Mouse (Mus musculus): ENCODE results near the gene Galnt7. TPM values are rescaled to one million over a fixed set of nuclear protein-coding genes. Genes with fewer than 3 reads are reported as not detected.

Galnt7 gene
- polyA plus RNA-seq, 1 experiment from 2014 or later = 10.6 TPM

DNA sequence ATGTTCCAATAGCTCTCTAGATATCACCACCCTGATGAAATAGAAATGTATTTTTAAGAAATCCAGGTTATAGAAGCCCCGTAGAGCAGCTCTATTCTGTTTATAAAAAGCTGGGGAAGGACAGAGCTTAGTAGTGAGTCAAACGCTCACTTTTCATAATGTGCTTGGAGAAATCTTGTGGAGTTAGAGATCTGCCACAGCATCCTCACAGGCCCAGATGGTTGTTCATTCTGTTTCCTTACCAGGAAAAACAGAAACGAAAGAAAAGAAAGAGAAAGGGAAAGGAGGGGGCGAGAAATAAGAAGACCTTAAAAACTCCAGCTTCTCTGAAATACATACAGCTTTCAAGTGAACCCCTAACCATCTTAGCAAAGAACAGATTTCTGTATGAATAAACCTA, 28.9 kb downstream of the Galnt7 start:
- H3K27me3 ChIP-seq = no peaks in the 10 kb centered on the region
- no peak overlapping the region for H3K4me2 ChIP-seq
- H3K9me3 ChIP-seq (replicated peaks) = no peaks in the 10 kb centered on the region
- no peak overlapping the region for H3K4me3 ChIP-seq
- no peak overlapping the region for H3K9ac ChIP-seq
- 0 out of 2 replicates have a peak, but pooled peaks cover 5% of the 10 kb centered on the region for H3K4me1 ChIP-seq
- no peak overlapping the region for H3K27ac ChIP-seq
- no peak for ATAC-seq
- 90% methylated on average over 4 of the region's 4 CpGs for WGBS
- H3K36me3 ChIP-seq (ENCODE audit: poor library complexity, severe bottlenecking) = no peaks in the 10 kb centered on the region

DNA sequence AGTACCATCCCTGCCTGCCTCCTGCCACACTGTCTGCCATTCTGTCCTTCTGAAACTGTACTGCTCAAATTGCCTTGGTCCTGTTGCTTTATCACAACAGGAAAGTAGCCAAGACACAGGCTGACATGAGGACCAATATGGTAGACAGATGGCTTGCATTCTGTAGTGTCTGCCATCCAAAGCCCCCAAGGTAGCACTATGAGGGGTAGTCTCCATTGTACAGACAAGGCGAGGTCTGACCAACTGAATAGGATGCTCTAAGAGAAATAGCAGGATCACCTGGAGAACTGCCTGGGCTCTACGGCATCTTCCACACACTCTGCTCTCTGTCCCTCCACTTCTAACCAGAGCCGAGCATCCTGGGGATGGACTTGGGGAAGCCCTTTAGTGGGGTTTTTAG, 29.8 kb downstream of the Galnt7 start:
- 94% methylated on average over 3 of the region's 3 CpGs for WGBS
- H3K27ac ChIP-seq = no peak overlapping the region
- H3K27me3 ChIP-seq = no peaks in the 10 kb centered on the region
- no peak for ATAC-seq
- no peaks in the 10 kb centered on the region for H3K36me3 ChIP-seq (ENCODE audit: poor library complexity, severe bottlenecking)
- H3K9me3 ChIP-seq (replicated peaks) = no peaks in the 10 kb centered on the region
- no peak overlapping the region for H3K4me2 ChIP-seq
- 0 out of 2 replicates have a peak, but pooled peaks cover 5% of the 10 kb centered on the region for H3K4me1 ChIP-seq
- H3K4me3 ChIP-seq = no peak overlapping the region
- H3K9ac ChIP-seq = no peak overlapping the region

DNA sequence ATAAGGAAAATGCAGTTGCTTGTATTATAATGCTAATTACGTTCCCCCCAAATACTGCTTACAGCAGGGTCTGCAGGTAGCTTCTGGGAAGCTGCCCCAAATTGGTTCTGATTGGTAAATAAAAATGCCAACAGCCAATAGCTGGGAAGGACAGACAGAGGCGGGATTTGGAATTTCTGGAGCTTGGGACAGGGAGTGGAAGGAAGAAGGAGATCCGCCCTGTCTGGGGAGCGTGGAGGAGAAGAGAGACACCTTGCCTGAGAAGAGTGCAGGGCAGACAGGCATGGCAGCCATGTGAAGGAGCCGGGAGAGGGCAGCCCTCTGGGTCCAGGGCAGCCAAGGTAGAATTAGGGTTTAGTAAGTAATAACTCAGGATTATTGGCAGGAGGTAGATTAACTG, 35.9 kb downstream of the Galnt7 start:
- Histone ChIP-seq H3K27ac (no peak overlapping the region), H3K36me3 (ENCODE audit: poor library complexity, severe bottlenecking) (no peaks in the 10 kb centered on the region), H3K4me3 (no peak overlapping the region), H3K9me3 (replicated peaks) (no peaks in the 10 kb centered on the region), H3K27me3 (no peaks in the 10 kb centered on the region), H3K4me1 (peaks cover 6% of the 10 kb centered on the region), H3K9ac (no peak overlapping the region), H3K4me2 (no peak overlapping the region)
- no peak for ATAC-seq
- WGBS = 45% methylated on average over 5 of the region's 5 CpGs

DNA sequence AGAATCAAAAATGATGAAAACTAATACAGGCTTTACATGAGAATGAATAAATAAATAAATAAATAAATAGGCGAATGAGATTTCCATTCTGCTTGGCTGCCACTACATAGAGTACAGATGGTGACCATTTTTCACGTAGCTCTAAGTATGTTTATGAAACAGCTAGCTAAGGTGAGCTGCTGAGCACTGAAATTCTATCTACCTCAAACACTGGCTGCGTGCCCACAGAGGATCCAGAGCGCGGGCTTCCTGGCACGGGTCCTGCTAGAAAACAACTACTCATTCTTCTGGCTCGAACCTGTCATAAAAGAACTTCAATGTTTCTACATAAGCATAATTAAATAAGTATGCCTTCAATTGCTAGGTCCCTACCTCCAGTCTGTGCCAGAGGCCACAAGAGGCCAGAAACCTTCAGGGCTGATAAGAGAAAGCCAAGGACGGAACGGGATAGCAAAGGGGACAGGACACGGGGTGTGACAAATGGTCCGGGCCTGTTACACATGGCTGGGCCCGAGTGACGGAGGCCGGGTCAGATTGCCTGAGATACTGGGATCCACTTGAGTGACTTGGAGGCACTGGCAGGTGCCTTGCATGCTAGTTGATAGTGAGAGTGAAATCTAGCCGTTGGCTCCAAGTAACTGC, 37.7 kb downstream of the Galnt7 start:
- whole genome bisulfite sequencing = 74% methylated on average over 15 of the region's 15 CpGs
- H3K9ac ChIP-seq = no peak overlapping the region
- peaks cover 14% of the 10 kb centered on the region for H3K4me1 ChIP-seq
- no peak overlapping the region for H3K4me2 ChIP-seq
- H3K9me3 ChIP-seq (replicated peaks) = no peaks in the 10 kb centered on the region
- no peak overlapping the region for H3K4me3 ChIP-seq
- H3K27me3 ChIP-seq = no peaks in the 10 kb centered on the region
- no peaks in the 10 kb centered on the region for H3K36me3 ChIP-seq (ENCODE audit: poor library complexity, severe bottlenecking)
- ATAC-seq = no peak
- no peak overlapping the region for H3K27ac ChIP-seq

DNA sequence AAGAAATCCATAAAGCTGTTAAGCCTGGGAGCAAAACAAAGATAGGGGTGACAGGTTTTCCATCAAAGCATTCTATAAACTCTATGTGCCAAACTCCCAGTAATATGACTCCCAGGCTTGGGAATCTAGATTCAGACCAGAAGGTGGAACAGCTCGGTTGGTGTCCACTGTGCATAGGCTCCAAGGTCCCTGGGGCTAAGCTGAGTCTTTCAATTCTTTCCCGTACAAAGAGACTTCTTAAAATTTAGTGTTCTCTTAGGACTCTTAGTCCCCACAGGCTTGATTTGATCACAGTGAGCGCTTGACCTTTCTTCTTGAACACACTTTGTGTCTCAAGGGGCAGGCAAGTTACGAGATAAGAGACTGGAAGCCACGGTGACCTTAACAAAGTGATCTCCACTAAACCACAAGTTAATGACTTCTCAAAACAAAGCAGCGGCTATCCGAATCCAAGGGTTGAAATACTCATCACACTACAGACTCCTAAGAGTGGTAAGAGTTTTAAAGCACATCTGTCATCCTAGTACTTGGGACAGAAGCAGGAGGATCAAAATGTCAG, 41.3 kb downstream of the Galnt7 start:
- Histone ChIP-seq H3K27ac (0 out of 2 replicates have a peak overlapping the region, but pooled peaks have one; percentile 31), H3K27me3 (no peaks in the 10 kb centered on the region), H3K4me1 (peaks cover 14% of the 10 kb centered on the region), H3K4me2 (no peak overlapping the region), H3K4me3 (no peak overlapping the region), H3K36me3 (ENCODE audit: poor library complexity, severe bottlenecking) (no peaks in the 10 kb centered on the region), H3K9ac (no peak overlapping the region), H3K9me3 (replicated peaks) (no peaks in the 10 kb centered on the region)
- WGBS = 52% methylated on average over 7 of the region's 7 CpGs
- ATAC-seq = no peak

DNA sequence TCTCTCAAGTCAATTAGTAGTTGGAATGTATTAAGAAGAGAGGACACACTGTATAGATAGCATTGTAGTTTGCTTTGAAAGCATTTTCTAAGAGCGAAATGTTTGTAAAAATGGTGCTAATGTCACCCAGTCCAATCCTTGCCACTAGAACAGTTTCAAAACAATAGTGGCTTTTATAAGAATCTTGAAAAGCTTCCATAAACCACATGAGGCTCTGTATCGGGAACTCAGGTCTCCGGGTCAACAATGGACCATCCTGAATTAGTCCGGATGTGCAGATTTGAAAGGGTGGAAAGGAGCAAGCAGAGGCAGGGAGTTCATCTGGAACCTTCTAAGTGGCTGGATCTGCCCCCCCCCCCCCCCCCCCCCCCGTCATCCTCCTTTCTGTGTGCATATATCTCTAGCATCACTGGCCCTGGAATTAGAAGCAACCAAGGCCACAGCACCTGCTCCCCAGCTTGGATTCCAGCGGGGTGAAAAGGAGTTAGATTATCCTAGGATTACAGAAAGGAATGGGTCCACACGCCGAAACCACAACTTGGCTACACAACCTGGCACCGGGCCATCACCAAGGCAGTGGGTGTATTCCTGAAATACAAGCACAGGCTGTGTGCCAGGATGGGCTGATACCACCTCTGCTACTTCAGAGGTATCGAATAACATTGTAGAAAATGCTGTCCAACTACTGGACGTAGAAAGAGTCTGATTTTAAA, 42.0 kb downstream of the Galnt7 start:
- Histone ChIP-seq H3K36me3 (ENCODE audit: poor library complexity, severe bottlenecking) (no peaks in the 10 kb centered on the region), H3K9ac (no peak overlapping the region), H3K27me3 (no peaks in the 10 kb centered on the region), H3K27ac (no peak overlapping the region), H3K4me3 (no peak overlapping the region), H3K4me2 (no peak overlapping the region), H3K4me1 (peaks cover 14% of the 10 kb centered on the region), H3K9me3 (replicated peaks) (no peaks in the 10 kb centered on the region)
- ATAC-seq = 0 out of 2 replicates have a peak, but pooled peaks have one; percentile 28
- WGBS = 56% methylated on average over 10 of the region's 11 CpGs

DNA sequence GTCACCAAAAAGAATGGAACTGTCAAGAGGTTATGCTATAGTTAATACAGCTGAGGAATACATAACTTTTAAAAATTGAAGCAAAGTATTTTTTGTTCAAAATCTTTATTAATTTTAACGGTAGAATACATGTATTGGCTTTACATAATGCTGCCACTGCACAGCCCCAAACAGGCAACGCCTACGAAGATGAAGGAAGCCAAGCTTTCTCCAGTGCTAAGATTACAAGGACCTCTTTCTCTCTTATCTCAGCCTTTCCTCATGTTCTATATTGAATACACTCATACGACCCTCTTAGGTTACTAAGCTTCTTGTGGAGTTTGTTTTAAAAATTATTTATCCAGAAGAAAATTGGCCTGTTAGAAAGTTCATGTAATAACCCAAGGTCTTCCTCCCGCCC, 50.3 kb downstream of the Galnt7 start:
- Histone ChIP-seq H3K27me3 (no peaks in the 10 kb centered on the region), H3K9ac (no peak overlapping the region), H3K27ac (no peak overlapping the region), H3K9me3 (replicated peaks) (no peaks in the 10 kb centered on the region), H3K36me3 (ENCODE audit: poor library complexity, severe bottlenecking) (no peaks in the 10 kb centered on the region), H3K4me1 (peaks cover 7% of the 10 kb centered on the region; the same call in 1 of the 2 replicates), H3K4me3 (no peak overlapping the region), H3K4me2 (no peak overlapping the region)
- 90% methylated on average over 5 of the region's 5 CpGs for WGBS
- no peak for ATAC-seq

DNA sequence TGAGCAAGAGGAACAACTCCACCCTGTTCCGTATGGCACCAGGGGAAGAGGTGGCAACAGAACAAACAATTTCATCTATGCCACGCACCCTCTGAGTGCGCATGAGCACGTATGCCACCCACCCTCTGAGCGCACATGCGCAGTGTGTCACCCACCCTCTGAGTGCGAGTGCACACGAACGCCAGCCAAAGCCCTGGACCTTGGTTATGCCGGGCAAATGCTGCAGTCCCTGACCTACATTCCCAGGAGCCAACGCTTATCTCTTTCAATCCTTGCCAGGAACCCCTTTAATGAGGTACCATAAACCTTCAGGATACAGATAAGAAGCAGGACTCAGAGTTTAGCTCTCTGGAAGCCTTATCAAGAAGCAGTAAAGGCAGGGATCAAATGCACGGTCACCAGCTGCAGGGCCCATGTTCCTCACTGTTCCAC, 50.8 kb downstream of the Galnt7 start:
- Histone ChIP-seq H3K9me3 (replicated peaks) (no peaks in the 10 kb centered on the region), H3K4me1 (peaks cover 7% of the 10 kb centered on the region; the same call in 1 of the 2 replicates), H3K4me2 (no peak overlapping the region), H3K9ac (no peak overlapping the region), H3K36me3 (ENCODE audit: poor library complexity, severe bottlenecking) (no peaks in the 10 kb centered on the region), H3K27ac (no peak overlapping the region), H3K27me3 (no peaks in the 10 kb centered on the region), H3K4me3 (no peak overlapping the region)
- 95% methylated on average over 12 of the region's 12 CpGs for WGBS
- ATAC-seq = no peak

DNA sequence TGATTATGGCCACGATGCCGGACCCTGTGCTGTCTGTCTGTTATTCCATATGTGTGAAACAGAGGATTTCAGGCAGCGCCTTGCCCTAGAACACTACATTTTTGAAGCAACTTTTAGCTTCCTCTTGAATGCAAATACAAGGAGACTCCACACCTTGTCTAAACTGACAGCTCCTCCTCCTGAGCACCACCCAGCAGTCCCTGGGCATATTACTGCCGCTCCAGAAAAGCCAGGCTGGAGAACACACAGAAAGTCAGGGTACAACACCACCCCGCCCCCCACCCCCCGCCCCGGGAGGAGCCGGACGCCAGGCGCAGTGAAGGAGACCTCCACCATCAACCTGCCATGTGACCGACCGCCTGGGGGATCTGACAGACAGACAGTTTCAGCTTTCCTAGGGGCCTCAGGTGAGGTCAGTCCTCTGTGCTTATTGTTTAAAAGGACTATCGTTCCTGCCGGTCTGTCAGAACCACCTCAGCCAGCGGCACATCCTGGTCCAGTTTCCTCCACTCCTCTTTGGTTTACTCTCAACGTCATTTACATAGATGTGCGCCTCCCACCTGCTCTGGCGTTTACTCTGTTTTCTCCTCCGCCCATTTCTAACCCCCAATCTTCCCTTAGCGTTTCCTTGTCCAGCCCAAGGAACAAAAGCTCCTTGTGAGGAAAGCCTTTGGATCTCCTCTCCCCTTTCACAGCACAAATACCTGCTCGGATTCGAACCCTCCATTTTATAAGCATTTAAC, 52.8 kb downstream of the Galnt7 start:
- whole genome bisulfite sequencing = 19% methylated on average over 22 of the region's 22 CpGs
- peak; percentile 30; the same call in 1 of the 2 replicates for ATAC-seq
- Histone ChIP-seq H3K9ac (peak overlapping the region; percentile 8; the same call in 1 of the 2 replicates), H3K27me3 (no peaks in the 10 kb centered on the region), H3K4me3 (peak overlapping the region; percentile 12; the same call in 1 of the 2 replicates), H3K9me3 (replicated peaks) (no peaks in the 10 kb centered on the region), H3K4me2 (peak overlapping the region; percentile 45), H3K27ac (no peak overlapping the region), H3K36me3 (ENCODE audit: poor library complexity, severe bottlenecking) (no peaks in the 10 kb centered on the region), H3K4me1 (peaks cover 12% of the 10 kb centered on the region)

DNA sequence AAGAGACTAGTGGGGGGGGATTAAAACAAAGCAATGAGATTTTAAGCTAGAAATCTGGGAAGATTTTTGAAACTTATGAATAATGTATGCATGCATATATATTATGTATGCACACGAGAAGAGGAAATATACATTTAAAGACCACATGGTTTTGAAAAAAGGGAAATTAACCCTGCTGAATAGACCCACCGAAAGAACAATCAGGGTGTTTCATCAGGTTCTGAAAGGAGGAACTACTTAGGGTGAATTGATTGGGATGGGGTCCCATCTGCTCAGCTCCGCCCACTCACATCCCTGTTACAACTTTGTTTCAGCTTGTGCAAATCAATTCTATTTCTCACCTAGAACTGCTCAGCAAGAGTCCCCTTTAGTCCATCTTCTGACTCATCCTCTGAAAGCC, 57.0 kb downstream of the Galnt7 start:
- Histone ChIP-seq H3K36me3 (ENCODE audit: poor library complexity, severe bottlenecking) (no peaks in the 10 kb centered on the region), H3K4me3 (no peak overlapping the region), H3K9ac (no peak overlapping the region), H3K27me3 (no peaks in the 10 kb centered on the region), H3K27ac (no peak overlapping the region), H3K9me3 (replicated peaks) (no peaks in the 10 kb centered on the region), H3K4me1 (peaks cover 12% of the 10 kb centered on the region), H3K4me2 (no peak overlapping the region)
- 41% methylated on average over 3 of the region's 3 CpGs for WGBS
- ATAC-seq = no peak

DNA sequence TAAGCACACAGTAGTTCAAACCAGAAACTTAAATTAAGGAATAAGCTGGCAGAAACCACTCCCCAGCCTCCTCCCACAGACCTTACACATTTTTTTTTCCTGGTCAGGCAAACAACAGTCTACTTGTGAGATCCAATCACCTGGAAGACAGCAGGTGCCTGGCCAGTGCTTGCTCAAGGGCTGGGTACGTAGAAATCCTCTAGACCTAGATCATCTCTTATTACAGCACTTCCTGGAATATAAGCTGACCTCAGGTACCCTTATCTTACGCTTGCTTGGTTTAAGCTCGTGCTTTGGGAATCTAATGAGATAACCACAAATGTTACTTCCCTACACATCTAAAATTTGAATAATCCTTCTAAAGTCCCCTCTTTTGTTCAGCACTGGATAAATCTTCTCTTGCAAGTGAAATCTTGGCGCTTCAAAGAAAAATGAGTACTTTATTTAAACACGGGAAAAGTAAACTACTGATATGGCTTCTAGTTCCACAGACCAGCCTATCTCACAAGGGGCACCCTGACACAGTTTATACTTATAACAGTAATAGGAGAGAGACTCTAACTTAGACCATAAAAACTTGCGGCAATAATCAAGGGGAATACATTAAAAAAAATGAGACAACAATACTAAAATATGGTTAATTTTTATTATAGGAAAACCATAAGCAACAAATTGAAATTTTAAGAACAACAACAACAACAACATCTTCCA, 58.5 kb downstream of the Galnt7 start:
- Histone ChIP-seq H3K4me1 (peaks cover 4% of the 10 kb centered on the region), H3K36me3 (ENCODE audit: poor library complexity, severe bottlenecking) (no peaks in the 10 kb centered on the region), H3K4me2 (no peak overlapping the region), H3K9ac (no peak overlapping the region), H3K27me3 (no peaks in the 10 kb centered on the region), H3K9me3 (replicated peaks) (no peaks in the 10 kb centered on the region), H3K27ac (no peak overlapping the region), H3K4me3 (no peak overlapping the region)
- WGBS = 67% methylated on average over 6 of the region's 6 CpGs
- ATAC-seq = no peak

All from forebrain, embryonic 13.5 days (tissue).